Mouse (Mus musculus) heart, adult 2 months (tissue): Measurements from ENCODE around the gene Cfap57. TPM values are rescaled to one million over a fixed set of nuclear protein-coding genes. Genes with fewer than 3 reads are reported as not detected.
"Not testable (repeated sequence)": the region's sequence is repeated elsewhere in the genome, so short reads cannot be mapped to it uniquely, and the experiment has no call there.

ENCODE experiments used
- DNase-seq, 2 experiments: peaks; one replicate each; pipeline ENCODE4 v3.0.0; 2021
- H3K27ac ChIP-seq: fragments of 200-600 bp; 2 replicates; pipeline ENCODE4 v1.8.1; 2022
- H3K27me3 ChIP-seq: fragments of 200-500 bp; 2 replicates; pipeline ENCODE4 v1.6.1; 2012; ENCODE audit warnings: mild to moderate bottlenecking, low read length, inconsistent platforms, mixed read lengths; ENCODE audit not compliant: control insufficient read depth, insufficient read depth
- H3K36me3 ChIP-seq: fragments of 200-500 bp; 2 replicates; pipeline ENCODE4 v1.6.1; 2012; ENCODE audit warnings: low read length, inconsistent platforms; ENCODE audit not compliant: control insufficient read depth, insufficient read depth
- H3K4me1 ChIP-seq: fragments of 200-500 bp; 2 replicates; pipeline ENCODE4 v1.6.1; 2011; ENCODE audit warnings: low read length; ENCODE audit not compliant: control insufficient read depth, insufficient read depth
- H3K4me3 ChIP-seq: fragments of 200-600 bp; 2 replicates; pipeline ENCODE4 v1.8.1; 2022
- H3K79me2 ChIP-seq: fragments of 200-500 bp; replicated peaks from 2 replicates; pipeline ENCODE4 v1.6.1; 2012; ENCODE audit warnings: mild to moderate bottlenecking, inconsistent platforms, low read length, moderate library complexity, mixed read lengths; ENCODE audit not compliant: control insufficient read depth, insufficient read depth
- H3K9ac ChIP-seq: fragments of 200-500 bp; 2 replicates; pipeline ENCODE4 v1.6.1; 2012; ENCODE audit warnings: low read depth, mild to moderate bottlenecking, control low read depth, inconsistent platforms, low read length, mixed read lengths
- CTCF ChIP-seq: fragments of 200-600 bp; IDR thresholded peaks from 2 replicates; pipeline ENCODE4 v1.8.1; 2022; ENCODE audit warnings: antibody characterized with exemption, mild to moderate bottlenecking, moderate library complexity
- EP300 ChIP-seq: fragments of 200-500 bp; IDR thresholded peaks from 2 replicates; pipeline ENCODE4 v1.6.1; 2011; ENCODE audit warnings: low read depth, low read length, control low read depth; ENCODE audit not compliant: insufficient read depth
- POLR2A ChIP-seq: fragments of 200-500 bp; IDR thresholded peaks from 2 replicates; pipeline ENCODE4 v1.6.1; 2011; ENCODE audit warnings: mild to moderate bottlenecking, low read depth, low read length, control low read depth; ENCODE audit not compliant: insufficient read depth
- WGBS: fragments of 180-500 bp; shearing (Covaris S2); methylation state at CpG from one replicate; pipeline ENCODE4 v1.1.7; 2018; 5-methylcytosine and 5-hydroxymethylcytosine counted together
- intact Hi-C: fragments of 180-260 bp; cut with DNase I; formaldehyde crosslinking; loops from one replicate; pipeline ENCODE4 v1.15.1; 2025
- polyA plus RNA-seq: library from polyadenylated mRNA; depleted of rRNA; stranded (reverse); fragments of >200 nt; gene quantifications from 2 replicates; pipeline ENCODE4 v1.2.3, GENCODE M21; 2012
- total RNA-seq, 2 experiments: library from RNA; stranded (reverse); gene quantifications; 2 replicates each; pipeline ENCODE4 v1.2.3; 2021

Cfap57 gene
- total and polyA plus RNA-seq, 3 experiments, result 0.05 to 0.14 TPM; not detected in 1

DNA sequence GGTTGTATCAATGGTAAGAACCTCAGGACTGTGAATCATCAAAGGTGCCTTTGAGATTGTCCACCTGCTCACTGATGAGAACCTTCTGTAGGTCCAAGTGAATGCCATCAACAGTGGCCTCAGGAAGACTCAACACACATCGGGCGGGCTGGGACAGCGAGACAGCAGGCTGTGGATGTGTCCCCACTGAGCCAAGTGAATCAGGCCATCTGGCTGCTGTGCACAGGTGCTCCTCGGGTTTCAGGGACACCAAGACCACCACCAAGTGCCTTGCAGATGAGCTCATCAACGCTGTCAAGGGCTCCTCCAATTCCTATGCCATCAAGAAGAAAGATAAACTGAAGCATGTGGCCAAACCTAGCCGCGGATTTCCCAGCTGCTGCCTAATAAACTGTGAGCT, 98.3 kb downstream of the Cfap57 start:
- H3K4me1 ChIP-seq, result no peaks in the 10 kb centered on the region; the same call in 1 of the 2 replicates
- no peaks in the 10 kb centered on the region for H3K79me2 ChIP-seq
- no peak overlapping the region for H3K27ac ChIP-seq
- no peak overlapping the region for H3K9ac ChIP-seq
- H3K36me3 ChIP-seq, result no peaks in the 10 kb centered on the region
- H3K4me3 ChIP-seq, result no peak overlapping the region
- intact Hi-C loops, result no loop called here
- H3K27me3 ChIP-seq, result no peaks in the 10 kb centered on the region
- DNase-seq, result no peak
- TF ChIP-seq EP300 (no peak), CTCF (no peak), POLR2A (no peak)
- WGBS, result 76% methylated on average over 7 of the region's 7 CpGs

DNA sequence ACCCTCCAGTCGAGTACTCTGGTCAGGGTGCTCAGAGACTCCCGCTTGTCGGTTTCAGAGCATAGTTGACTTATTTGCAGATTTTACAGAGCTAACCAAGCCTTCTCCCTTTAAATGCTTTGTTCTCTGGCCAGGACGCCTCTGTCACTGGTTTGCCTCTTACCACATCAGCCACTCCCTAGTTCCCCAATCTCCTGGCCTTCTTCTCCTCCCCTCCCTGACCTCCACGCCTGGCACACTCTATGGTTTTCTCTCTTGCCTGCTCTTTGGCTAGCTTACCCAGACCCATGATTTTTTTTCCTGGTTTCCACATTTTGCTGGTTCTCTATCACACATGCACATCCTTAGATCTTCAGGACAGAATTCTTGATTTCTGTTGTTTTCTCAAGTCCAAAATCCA, 102.4 kb downstream of the Cfap57 start:
- no peaks in the 10 kb centered on the region for H3K36me3 ChIP-seq
- TF ChIP-seq CTCF (no peak), EP300 (no peak), POLR2A (no peak)
- no peak overlapping the region for H3K4me3 ChIP-seq
- 80% methylated on average over 5 of the region's 5 CpGs for WGBS
- intact Hi-C loops, result loop anchor here (5.0 kb wide), 2 partner anchors 36 to 91 kb away; partner anchors contain the start of gene Elovl1
- no peaks in the 10 kb centered on the region for H3K27me3 ChIP-seq
- no peak overlapping the region for H3K9ac ChIP-seq
- H3K4me1 ChIP-seq, result peaks cover 4% of the 10 kb centered on the region
- no peaks in the 10 kb centered on the region for H3K79me2 ChIP-seq
- no peak for DNase-seq
- H3K27ac ChIP-seq, result no peak overlapping the region

DNA sequence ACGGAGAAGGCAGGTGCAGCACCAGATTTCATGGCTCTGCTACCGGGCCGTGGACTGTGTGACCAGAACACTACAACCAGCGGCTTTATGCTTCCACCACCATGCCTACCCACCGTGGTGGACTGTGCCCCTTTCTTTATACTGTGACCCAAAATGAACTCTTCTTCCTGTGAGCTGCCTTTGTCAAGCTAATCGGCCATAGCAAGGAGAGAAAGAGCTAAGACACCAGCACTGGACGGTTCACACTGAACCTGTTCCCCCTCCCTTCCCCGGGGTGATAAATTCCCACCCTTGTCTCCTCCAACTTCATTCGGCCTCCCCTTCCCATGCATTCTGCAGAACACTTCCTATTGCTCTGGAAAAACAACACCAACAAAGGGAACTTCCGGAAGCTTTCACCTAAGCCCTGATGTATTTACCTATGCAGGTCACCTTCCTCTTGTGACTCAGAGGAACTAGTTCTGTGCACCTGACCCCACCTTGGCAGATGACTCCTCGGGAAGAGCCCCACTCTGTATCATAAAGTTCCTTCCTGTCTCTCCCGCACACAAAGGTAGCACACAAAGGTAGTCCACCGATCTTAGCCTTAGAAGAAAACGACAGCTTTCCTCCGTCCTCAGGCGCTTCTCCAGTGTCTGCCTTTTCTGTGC, 103.0 kb downstream of the Cfap57 start:
- 40% methylated on average over 16 of the region's 16 CpGs for WGBS
- intact Hi-C loops, result loop anchor here (2.0 to 5.0 kb wide), 4 partner anchors 35 to 109 kb away; partner anchors contain the start of genes Elovl1, Med8 and Szt2
- Histone ChIP-seq H3K79me2 (no peaks in the 10 kb centered on the region), H3K27me3 (no peaks in the 10 kb centered on the region), H3K36me3 (no peaks in the 10 kb centered on the region), H3K9ac (no peak overlapping the region), H3K4me1 (peaks cover 4% of the 10 kb centered on the region), H3K27ac (peak overlapping the region; percentile 48; the same call in 1 of the 2 replicates), H3K4me3 (no peak overlapping the region)
- TF ChIP-seq CTCF (no peak), EP300 (no peak), POLR2A (no peak)
- DNase-seq, result no peak

DNA sequence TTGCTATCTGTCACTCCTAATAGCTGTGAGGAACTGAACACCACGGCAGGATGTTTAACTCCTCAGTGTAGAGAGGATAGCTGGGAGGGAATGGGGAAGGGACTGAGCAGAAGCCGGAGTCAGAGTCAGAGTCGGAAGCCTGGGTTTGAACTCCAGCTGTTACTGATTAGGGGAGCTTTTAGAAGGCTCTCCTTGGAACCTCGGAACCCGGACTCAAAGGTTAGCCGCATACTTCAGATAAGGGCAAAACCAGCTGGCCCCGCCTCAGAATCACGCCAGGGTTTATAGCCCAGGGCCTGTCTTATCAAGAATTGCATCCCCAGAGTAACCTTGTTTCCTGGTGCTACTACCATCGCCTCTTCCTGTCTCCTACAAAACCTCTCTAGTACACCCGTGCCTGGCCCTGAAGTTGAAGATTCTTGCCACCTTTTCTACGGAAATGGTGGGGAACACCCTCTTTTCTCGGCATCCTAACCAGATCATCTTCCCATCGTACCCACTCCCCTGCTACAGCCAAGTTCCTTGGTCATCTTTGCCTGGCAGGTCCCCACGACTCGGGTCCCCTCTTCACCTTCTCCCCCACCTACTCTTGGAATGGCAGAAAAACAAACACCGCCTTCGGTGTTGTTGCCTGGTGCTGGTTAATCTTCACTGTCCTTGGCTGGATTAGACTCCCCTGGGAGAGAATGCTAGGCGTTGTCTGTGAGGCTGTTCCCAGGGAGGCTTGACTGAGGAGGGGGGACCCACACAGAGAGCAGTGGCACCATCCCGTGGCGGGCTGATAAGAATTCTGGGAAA, 103.7 kb downstream of the Cfap57 start:
- no peaks in the 10 kb centered on the region for H3K36me3 ChIP-seq
- H3K27me3 ChIP-seq, result no peaks in the 10 kb centered on the region
- peak overlapping the region; percentile 43 for H3K9ac ChIP-seq
- H3K27ac ChIP-seq, result peak overlapping the region; percentile 66
- 0 out of 2 replicates have a peak overlapping the region, but pooled peaks have one; percentile 17 for H3K4me3 ChIP-seq
- peak; percentile 46 to 58 for DNase-seq
- no peaks in the 10 kb centered on the region for H3K79me2 ChIP-seq
- intact Hi-C loops, result loop anchor here (2.0 to 5.0 kb wide), 4 partner anchors 35 to 108 kb away; partner anchors contain the start of genes Elovl1, Med8 and Szt2
- 9% methylated on average over 20 of the region's 20 CpGs for WGBS
- TF ChIP-seq POLR2A (no peak), EP300 (no peak), CTCF (peak; percentile 69)
- peaks cover 4% of the 10 kb centered on the region for H3K4me1 ChIP-seq

DNA sequence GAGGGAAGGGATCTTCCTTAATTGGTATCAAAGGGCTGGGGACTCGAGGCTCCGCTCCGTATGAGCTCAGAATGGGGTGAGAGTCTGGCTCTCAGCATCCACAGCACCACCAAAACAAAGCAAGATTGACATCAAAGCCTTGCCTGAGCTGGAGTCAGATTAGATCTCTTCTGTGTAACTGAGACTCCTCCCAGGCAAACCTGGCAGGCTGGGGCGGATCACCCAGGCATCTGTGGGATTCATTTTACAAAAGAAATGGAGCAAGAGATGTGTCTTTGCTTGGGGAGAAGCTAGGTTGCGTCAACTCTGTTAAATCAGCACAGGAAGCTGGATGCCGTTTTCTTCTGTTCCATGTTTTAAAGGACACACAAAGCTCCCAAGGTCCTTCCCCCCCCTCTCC, 111.5 kb downstream of the Cfap57 start:
- Histone ChIP-seq H3K27me3 (no peaks in the 10 kb centered on the region), H3K4me1 (peaks cover 4% of the 10 kb centered on the region; the same call in 1 of the 2 replicates), H3K79me2 (no peaks in the 10 kb centered on the region), H3K4me3 (no peak overlapping the region), H3K27ac (peak overlapping the region; percentile 7; the same call in 1 of the 2 replicates), H3K36me3 (peaks cover 3% of the 10 kb centered on the region; the same call in 1 of the 2 replicates), H3K9ac (no peak overlapping the region)
- TF ChIP-seq EP300 (peak; percentile 69; the same call in 1 of the 2 replicates), CTCF (no peak)
- peak in 1 of 2 experiments; percentile 62 for DNase-seq
- 24% methylated on average over 6 of the region's 6 CpGs for WGBS
- intact Hi-C loops, result no loop called here

DNA sequence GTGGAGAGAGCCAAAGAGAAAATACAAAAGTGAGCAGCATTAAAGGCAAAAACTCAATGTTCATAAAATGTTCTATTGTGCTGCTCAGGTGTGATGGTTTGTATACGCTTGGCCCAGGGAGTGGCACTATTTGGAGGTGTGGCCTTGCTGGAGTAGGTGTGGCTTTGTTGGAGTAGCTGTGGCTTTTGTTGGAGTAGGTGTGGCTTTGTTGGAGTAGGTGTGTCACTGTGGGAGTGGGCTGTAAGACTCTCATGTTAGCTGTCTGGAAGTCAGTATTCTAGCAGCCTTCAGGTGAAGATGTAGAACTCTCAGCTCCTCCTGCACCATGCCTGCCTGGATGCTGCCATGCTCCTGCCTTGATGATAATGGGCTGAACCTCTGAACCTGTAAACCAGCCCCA, 113.4 kb downstream of the Cfap57 start:
- H3K27ac ChIP-seq, H3K79me2 ChIP-seq, H3K27me3 ChIP-seq, H3K36me3 ChIP-seq, intact Hi-C loops, DNase-seq, H3K4me1 ChIP-seq, H3K9ac ChIP-seq, H3K4me3 ChIP-seq: not testable (repeated sequence)
- 84% methylated on average over 1 of the region's 1 CpGs for WGBS
